Mouse (Mus musculus) kidney, postnatal 0 days (tissue): ENCODE measurements around the gene Sub1. TPM values are rescaled to one million over a fixed set of nuclear protein-coding genes. Genes with fewer than 3 reads are reported as not detected.
A peak's percentile ranks its signal among the peaks of the same experiment; 100 is the strongest.

Source experiments
- ATAC-seq: fragments of 200-750 bp; cut with Nextera tagmentation; replicated peaks from 2 replicates; pipeline ENCODE4 v1.8.0; 2017; ENCODE audit warnings: low read depth, moderate number of reproducible peaks, moderate TSS enrichment, moderate library complexity; ENCODE audit not compliant: low FRiP score
- DNase-seq: peaks from one replicate; pipeline ENCODE4 v3.0.0-alpha.2; 2016; ENCODE audit warnings: low spot score
- H3K27ac ChIP-seq: fragments of 300-500 bp; sonication (generic); 2 replicates; pipeline ENCODE4 v1.5.1; 2014; ENCODE audit warnings: mild to moderate bottlenecking
- H3K27me3 ChIP-seq: fragments of 300-500 bp; sonication (generic); 2 replicates; pipeline ENCODE4 v1.6.1; 2014; ENCODE audit warnings: low read length, mixed read lengths; ENCODE audit not compliant: insufficient read depth
- H3K36me3 ChIP-seq: fragments of 300-500 bp; sonication (generic); 2 replicates; pipeline ENCODE4 v1.6.1; 2014; ENCODE audit warnings: low read length, mixed read lengths; ENCODE audit not compliant: insufficient read depth
- H3K4me1 ChIP-seq: fragments of 300-500 bp; sonication (generic); replicated peaks from 2 replicates; pipeline ENCODE4 v1.6.1; 2014; ENCODE audit warnings: antibody characterized with exemption, low read length, mixed read lengths; ENCODE audit not compliant: insufficient read depth
- H3K4me2 ChIP-seq: fragments of 300-500 bp; sonication (generic); 2 replicates; pipeline ENCODE4 v1.6.1; 2014; ENCODE audit warnings: mild to moderate bottlenecking, low read length, moderate library complexity, mixed read lengths
- H3K4me3 ChIP-seq: fragments of 300-500 bp; sonication (generic); replicated peaks from 2 replicates; pipeline ENCODE4 v1.5.1; 2014; ENCODE audit warnings: low read depth, low read length
- H3K9ac ChIP-seq: fragments of 300-500 bp; sonication (generic); 2 replicates; pipeline ENCODE4 v1.6.1; 2014; ENCODE audit warnings: low read depth, low read length
- H3K9me3 ChIP-seq: fragments of 300-500 bp; sonication (generic); replicated peaks from 2 replicates; pipeline ENCODE4 v1.6.1; 2016; ENCODE audit warnings: low read length, inconsistent platforms, mixed read lengths
- CTCF ChIP-seq: IDR thresholded peaks from 2 replicates; pipeline ENCODE4 v1.5.1; 2016; ENCODE audit warnings: antibody characterized with exemption, low read depth, mild to moderate bottlenecking, moderate library complexity
- WGBS: fragments of 180-500 bp; shearing (Covaris S2); extraction: QIAGEN DNeasy Blood & Tissue Kit; methylation state at CpG from one replicate; pipeline ENCODE4 v1.1.7; 2014; 5-methylcytosine and 5-hydroxymethylcytosine counted together
- polyA plus RNA-seq: library from polyadenylated mRNA; unstranded; fragments of >200 nt; fragmentation: Nextera tagmentation; extraction: Ambion mirVana; gene quantifications from 2 replicates; pipeline ENCODE4 v1.2.1, GENCODE M21; 2015

Gene Sub1
- polyA plus RNA-seq, 1 experiment from 2014 or later: 890 TPM

DNA sequence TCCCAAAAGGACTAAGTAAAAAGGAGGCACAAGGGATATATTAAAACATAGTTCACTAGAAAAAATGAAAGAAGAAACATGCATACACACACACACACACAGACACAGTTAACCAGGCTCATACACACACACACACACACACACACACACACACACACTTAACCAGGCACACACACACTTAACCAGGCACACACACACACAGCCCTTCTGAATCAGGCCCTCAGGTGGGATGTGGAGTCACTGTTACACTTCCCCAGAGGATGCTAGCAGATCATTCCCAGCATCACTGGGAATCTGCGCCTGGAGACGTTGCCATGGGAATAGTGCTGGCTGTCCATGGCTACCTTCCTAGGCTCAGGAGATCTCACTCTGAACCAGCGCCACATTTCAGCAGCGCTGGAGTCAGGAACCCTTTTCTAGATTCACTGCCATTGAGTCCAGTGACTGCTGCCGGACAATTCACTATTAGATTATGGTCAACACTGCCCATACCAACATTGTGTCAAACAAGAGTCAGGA is 30.2 kb upstream of the Sub1 start:
- Histone ChIP-seq H3K9me3 (no peaks in the 10 kb centered on the region), H3K4me1 (no peaks in the 10 kb centered on the region), H3K27ac (no peak overlapping the region), H3K36me3 (no peaks in the 10 kb centered on the region), H3K27me3 (no peaks in the 10 kb centered on the region), H3K9ac (no peak overlapping the region), H3K4me2 (no peak overlapping the region), H3K4me3 (no peak overlapping the region)
- ATAC-seq (no peak), DNase-seq (no peak)
- 92% methylated on average over 5 of the region's 5 CpGs for WGBS
- no peak for TF ChIP-seq CTCF

DNA sequence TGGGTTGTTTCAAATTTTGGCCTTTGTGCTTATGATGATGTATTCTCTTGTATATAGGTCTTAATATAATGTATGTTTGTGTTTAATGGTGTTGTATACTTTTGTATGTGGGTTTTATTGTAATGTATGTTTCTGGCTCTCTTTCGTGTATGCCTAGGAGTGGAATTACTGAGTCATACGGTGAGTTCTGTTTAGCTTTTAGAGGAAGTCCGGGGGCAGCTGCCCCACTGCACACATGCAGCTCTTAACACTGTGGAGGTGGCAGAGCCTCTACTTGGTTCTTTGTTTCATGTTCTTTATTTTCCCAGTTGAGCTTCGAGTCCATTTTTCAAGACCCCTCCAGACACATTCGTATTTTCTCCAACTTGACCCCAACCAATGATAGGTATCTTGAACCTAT is 29.2 kb upstream of the Sub1 start:
- H3K27ac ChIP-seq: no peak overlapping the region
- no peaks in the 10 kb centered on the region for H3K9me3 ChIP-seq
- H3K4me1 ChIP-seq: no peaks in the 10 kb centered on the region
- DNase-seq: no peak
- H3K4me3 ChIP-seq: no peak overlapping the region
- H3K9ac ChIP-seq: no peak overlapping the region
- WGBS: 81% methylated on average over 5 of the region's 5 CpGs
- H3K4me2 ChIP-seq: no peak overlapping the region
- no peak for TF ChIP-seq CTCF
- no peak for ATAC-seq
- H3K27me3 ChIP-seq: no peaks in the 10 kb centered on the region
- no peaks in the 10 kb centered on the region for H3K36me3 ChIP-seq

DNA sequence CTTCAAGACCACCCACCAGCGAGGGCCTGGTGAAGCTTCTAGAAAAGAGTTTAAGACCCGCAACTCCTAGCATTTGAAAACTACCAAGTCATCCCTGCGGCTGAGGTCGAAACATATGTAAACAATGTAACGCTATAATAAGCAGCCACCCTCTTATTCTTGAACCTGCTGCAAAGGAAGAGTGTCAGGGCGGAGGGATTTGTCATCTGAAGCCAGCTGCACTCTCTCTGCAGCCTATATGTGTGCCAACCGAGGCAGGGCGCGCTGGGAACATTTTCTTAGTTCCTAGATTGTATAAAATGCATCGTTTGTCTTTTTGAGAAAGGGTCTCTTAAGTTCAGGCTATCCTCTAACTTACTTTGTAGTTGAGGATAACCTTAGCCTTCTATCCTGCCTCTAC is 28.6 kb upstream of the Sub1 start:
- Histone ChIP-seq H3K36me3 (no peaks in the 10 kb centered on the region), H3K27ac (no peak overlapping the region), H3K9me3 (no peaks in the 10 kb centered on the region), H3K4me2 (no peak overlapping the region), H3K4me1 (no peaks in the 10 kb centered on the region), H3K9ac (no peak overlapping the region), H3K4me3 (no peak overlapping the region), H3K27me3 (no peaks in the 10 kb centered on the region)
- 78% methylated on average over 10 of the region's 10 CpGs for WGBS
- no peak for ATAC-seq
- TF ChIP-seq CTCF: no peak
- no peak for DNase-seq

DNA sequence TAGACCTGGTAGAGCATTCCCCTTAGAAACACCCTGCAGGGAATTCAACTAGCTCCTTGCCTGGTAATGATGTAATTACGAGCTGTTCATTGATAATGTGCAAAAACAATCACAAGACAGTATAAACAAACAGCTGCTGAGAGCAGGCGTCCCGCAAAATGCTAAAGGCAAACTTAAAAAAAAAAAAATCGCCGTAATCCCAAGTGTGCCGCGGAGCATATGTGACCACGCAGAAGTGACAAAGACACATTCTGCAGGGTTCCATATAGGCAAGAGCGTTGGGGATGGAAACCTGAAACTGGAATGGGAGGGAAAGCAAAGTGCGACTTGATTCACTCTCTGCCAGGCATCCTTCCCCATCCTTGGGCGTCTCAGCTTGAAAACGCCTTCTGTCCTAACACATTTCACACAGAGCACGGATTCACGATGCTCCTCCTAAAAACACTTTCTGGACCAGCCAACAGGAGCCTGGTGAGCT is 28.0 kb upstream of the Sub1 start:
- H3K9me3 ChIP-seq: no peaks in the 10 kb centered on the region
- DNase-seq: no peak
- no peaks in the 10 kb centered on the region for H3K27me3 ChIP-seq
- 49% methylated on average over 14 of the region's 14 CpGs for WGBS
- H3K36me3 ChIP-seq: no peaks in the 10 kb centered on the region
- no peak overlapping the region for H3K27ac ChIP-seq
- no peak overlapping the region for H3K4me3 ChIP-seq
- ATAC-seq: no peak
- no peaks in the 10 kb centered on the region for H3K4me1 ChIP-seq
- H3K4me2 ChIP-seq: no peak overlapping the region
- no peak for TF ChIP-seq CTCF
- no peak overlapping the region for H3K9ac ChIP-seq

DNA sequence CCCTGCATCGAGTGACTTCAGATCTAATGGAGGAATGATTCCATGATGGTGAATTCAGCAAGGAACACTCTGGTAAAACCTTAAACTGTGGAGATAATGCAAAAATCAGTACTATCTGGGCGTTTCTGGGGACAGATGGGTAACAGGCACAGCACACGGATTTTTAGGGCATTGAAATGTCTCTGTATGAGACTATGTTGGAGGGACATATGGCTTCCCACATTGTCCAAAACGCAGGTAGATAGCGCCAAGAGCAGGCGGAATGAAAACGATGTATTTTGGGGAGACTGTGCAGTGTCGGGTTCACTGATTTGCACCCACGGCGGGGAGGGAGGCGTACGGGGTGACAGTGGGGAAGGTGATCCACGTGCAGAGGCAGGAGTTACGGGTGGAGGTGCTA is 22.7 kb upstream of the Sub1 start:
- Histone ChIP-seq H3K9ac (no peak overlapping the region), H3K4me3 (no peak overlapping the region), H3K27ac (no peak overlapping the region), H3K27me3 (no peaks in the 10 kb centered on the region), H3K9me3 (no peaks in the 10 kb centered on the region), H3K4me2 (no peak overlapping the region), H3K36me3 (no peaks in the 10 kb centered on the region), H3K4me1 (no peaks in the 10 kb centered on the region)
- no peak for ATAC-seq
- TF ChIP-seq CTCF: no peak
- WGBS: 87% methylated on average over 14 of the region's 14 CpGs
- DNase-seq: no peak

DNA sequence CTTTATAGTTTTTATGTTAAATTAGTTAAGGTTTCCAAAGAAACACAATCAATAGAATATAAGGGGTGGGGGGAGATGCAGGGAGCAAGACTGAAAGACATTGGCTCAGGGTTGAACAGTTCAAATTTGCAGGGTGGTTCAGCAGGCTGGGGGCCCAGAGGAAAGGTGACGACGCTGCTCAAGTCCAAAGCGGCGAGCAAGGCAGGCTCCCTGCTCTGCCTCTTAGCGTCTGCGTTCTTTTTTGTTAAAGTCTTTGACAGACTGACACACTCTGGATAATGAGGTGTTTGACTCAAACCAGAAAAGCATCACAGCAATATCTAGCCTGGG is 21.6 kb upstream of the Sub1 start:
- no peak for TF ChIP-seq CTCF
- 64% methylated on average over 6 of the region's 6 CpGs for whole genome bisulfite sequencing
- no peaks in the 10 kb centered on the region for H3K4me1 ChIP-seq
- DNase-seq: no peak
- no peak overlapping the region for H3K27ac ChIP-seq
- H3K4me2 ChIP-seq: no peak overlapping the region
- no peak overlapping the region for H3K4me3 ChIP-seq
- H3K36me3 ChIP-seq: no peaks in the 10 kb centered on the region
- no peak overlapping the region for H3K9ac ChIP-seq
- H3K9me3 ChIP-seq: no peaks in the 10 kb centered on the region
- H3K27me3 ChIP-seq: no peaks in the 10 kb centered on the region
- ATAC-seq: no peak

DNA sequence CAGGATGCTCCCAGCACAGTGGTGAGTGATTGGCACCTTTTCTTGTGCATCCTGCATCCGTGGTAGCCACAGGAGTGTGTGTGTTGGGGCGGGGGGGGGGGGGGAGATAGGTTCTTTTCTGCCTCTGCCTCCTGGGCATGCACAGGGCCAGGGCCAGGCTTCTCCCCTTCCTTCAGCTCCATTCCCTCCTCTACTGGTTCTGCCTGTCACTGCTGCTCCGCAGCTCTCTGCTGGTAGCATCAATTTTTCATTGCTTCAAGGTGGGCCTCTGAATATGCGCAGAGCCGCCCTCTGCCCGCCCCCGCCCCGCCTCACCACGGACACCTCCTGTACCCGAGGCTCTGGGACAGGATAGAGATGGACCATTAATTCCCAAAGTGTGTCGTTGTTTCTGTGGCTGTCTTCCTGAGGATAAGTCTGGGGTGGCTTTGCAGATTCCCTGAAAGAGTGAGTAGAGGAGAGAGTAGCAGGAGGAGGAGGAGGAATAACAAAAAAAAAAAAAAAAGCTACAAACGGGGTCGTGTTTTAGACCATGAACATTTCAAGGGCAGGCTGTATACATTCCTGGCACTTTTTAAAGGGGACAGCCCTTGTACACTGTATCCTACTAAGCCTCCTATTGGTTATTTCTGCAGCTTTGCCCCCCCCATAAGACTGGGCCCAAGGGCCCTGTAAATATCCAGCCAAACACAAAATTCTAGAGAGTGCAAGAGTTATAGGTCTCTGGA is 21.1 kb upstream of the Sub1 start:
- Histone ChIP-seq H3K27ac (no peak overlapping the region), H3K9me3 (no peaks in the 10 kb centered on the region), H3K4me2 (0 out of 2 replicates have a peak overlapping the region, but pooled peaks have one; percentile 6), H3K4me3 (no peak overlapping the region), H3K27me3 (no peaks in the 10 kb centered on the region), H3K36me3 (no peaks in the 10 kb centered on the region), H3K4me1 (no peaks in the 10 kb centered on the region), H3K9ac (no peak overlapping the region)
- ATAC-seq (no peak), DNase-seq (no peak)
- no peak for TF ChIP-seq CTCF
- WGBS: 15% methylated on average over 13 of the region's 13 CpGs
